Mouse (Mus musculus): ENCODE measurements around the gene Olfr305. TPM values are rescaled to one million over a fixed set of nuclear protein-coding genes. Genes with fewer than 3 reads are reported as not detected.

Olfr305 gene
- total and polyA plus RNA-seq, 3 experiments = not detected

DNA sequence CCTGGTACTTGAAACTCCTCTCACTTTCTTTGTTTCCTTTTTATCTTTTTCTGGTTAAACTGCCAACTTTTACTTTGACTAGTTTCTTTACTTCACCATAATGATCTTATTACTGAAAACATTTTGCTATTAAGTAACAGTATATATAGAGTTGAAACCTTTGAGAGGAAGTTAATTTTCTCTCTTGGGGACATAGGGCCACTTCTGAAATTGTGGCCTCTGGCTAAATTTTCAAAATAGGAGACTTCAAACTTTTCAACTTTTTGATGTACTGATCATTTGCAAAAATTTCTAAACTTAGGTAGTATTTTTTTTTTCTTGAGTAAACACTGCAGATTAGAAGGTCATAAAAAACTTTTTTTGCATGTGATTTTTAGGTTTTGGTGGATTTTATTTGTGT, 41.2 kb downstream of the Olfr305 start, which contains the start of gene Olfr308:
Gene Olfr308 (minus strand): TSS at position 101 of the 400 bp plus-strand sequence.
- Histone ChIP-seq H3K79me2 (replicated peaks; ENCODE audit: control insufficient read depth, extremely low read depth, insufficient read depth, poor library complexity, severe bottlenecking) (no peaks in the 10 kb centered on the region), H3K27me3 (replicated peaks) (no peaks in the 10 kb centered on the region), H3K9me3 (replicated peaks; ENCODE audit: low read length) (peaks cover 26% of the 10 kb centered on the region), H3K4me2 (ENCODE audit: insufficient read depth, low read depth, poor library complexity, severe bottlenecking) (no peak within 1 kb of the TSS), H3K4me1 (ENCODE audit: control insufficient read depth in 1 of 2, insufficient read depth in 2 of 2) (no peaks in the 10 kb centered on the region), H3K36me3 (replicated peaks in 1 of 2; ENCODE audit: control insufficient read depth in 1 of 2, insufficient read depth in 1 of 2, low read length in 1 of 2) (no peaks in the 10 kb centered on the region), H3K4me3 (replicated peaks in 1 of 3; ENCODE audit: low read depth in 2 of 3, low read length in 2 of 3, poor library complexity in 1 of 3) (no peak within 1 kb of the TSS), H3K9ac (ENCODE audit: insufficient read depth, low read depth) (no peak within 1 kb of the TSS), H3K27ac (ENCODE audit: insufficient read depth, low read depth) (no peak within 1 kb of the TSS)
- DNase-seq (ENCODE audit: extremely low read depth) = no peak
- dilution Hi-C loops (cut with MboI; ENCODE audit: extremely low pct_ligation_motif_present, extremely low pct_unique_long_range_greater_than_20kb, low sequenced_read_pairs) (no loop called here), in situ Hi-C loops (cut with MboI; ENCODE audit: low pct_ligation_motif_present, low pct_unique_long_range_greater_than_20kb, low sequenced_read_pairs) (no loop called here)
- TF ChIP-seq PAX5 (IDR thresholded peaks at IDR 0.05; ENCODE audit: low read length) (no peak), MAZ (IDR thresholded peaks at IDR 0.05; ENCODE audit: low read depth, low read length) (no peak), TBP (conservative IDR thresholded peaks at IDR 0.05; ENCODE audit: low read depth, low read length) (no peak), JUND (conservative IDR thresholded peaks at IDR 0.05; ENCODE audit: low read depth, low read length) (no peak), CHD2 (IDR thresholded peaks at IDR 0.05; ENCODE audit: low read length) (no peak), EP300 (IDR thresholded peaks at IDR 0.05; ENCODE audit: low read length) (no peak), ZKSCAN1 (IDR thresholded peaks at IDR 0.05; ENCODE audit: borderline replicate concordance, low read depth, low read length) (no peak), MXI1 (IDR thresholded peaks at IDR 0.05; ENCODE audit: low read depth, low read length) (no peak), GABPA (IDR thresholded peaks at IDR 0.05; ENCODE audit: insufficient replicate concordance, low read depth, low read length) (no peak)

DNA sequence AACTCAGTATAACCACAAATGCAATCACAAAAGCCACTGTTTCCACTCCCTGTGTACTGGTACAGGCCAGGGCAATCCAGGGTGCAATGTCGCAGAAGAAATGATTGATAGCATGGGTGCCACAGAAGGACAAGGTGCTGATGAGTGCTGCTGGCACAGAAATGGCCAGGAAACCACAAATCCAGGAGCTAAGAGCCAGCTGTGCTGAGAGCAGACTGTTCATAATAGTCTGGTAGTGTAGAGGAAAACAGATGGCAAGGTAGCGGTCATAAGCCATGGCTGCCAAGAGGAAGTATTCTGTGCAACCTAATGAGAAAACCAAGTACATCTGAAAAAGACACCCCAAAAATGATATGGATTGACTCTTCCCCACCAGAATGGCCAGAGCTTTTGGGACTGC, 45.4 kb downstream of the Olfr305 start:
- no peak overlapping the region for H3K4me2 ChIP-seq (ENCODE audit: insufficient read depth, low read depth, poor library complexity, severe bottlenecking)
- TF ChIP-seq SMC3 (IDR thresholded peaks at IDR 0.05; ENCODE audit: low read depth, low read length) = no peak
- no peak for TF ChIP-seq PAX5 (IDR thresholded peaks at IDR 0.05; ENCODE audit: low read length)
- no peak for TF ChIP-seq MYC (IDR thresholded peaks at IDR 0.05; ENCODE audit: low read depth, low read length)
- no peak for TF ChIP-seq TCF12 (IDR thresholded peaks at IDR 0.05; ENCODE audit: low read depth, low read length)
- no peak for TF ChIP-seq ETS1 (conservative IDR thresholded peaks at IDR 0.05; ENCODE audit: low read depth, low read length)
- no peak for TF ChIP-seq IRF4 (IDR thresholded peaks at IDR 0.05; ENCODE audit: low read depth, low read length)
- TF ChIP-seq ELF1 (IDR thresholded peaks at IDR 0.05; ENCODE audit: low read depth, low read length) = no peak
- no peak for TF ChIP-seq RAD21 (IDR thresholded peaks at IDR 0.05; ENCODE audit: low read depth, low read length)
- H3K4me1 ChIP-seq (ENCODE audit: control insufficient read depth in 1 of 2, insufficient read depth in 2 of 2) = no peaks in the 10 kb centered on the region
- H3K9me3 ChIP-seq (replicated peaks; ENCODE audit: low read length) = peaks cover 13% of the 10 kb centered on the region
- dilution Hi-C loops (cut with MboI; ENCODE audit: extremely low pct_ligation_motif_present, extremely low pct_unique_long_range_greater_than_20kb, low sequenced_read_pairs) = no loop called here
- no peaks in the 10 kb centered on the region for H3K36me3 ChIP-seq (replicated peaks in 1 of 2; ENCODE audit: control insufficient read depth in 1 of 2, insufficient read depth in 1 of 2, low read length in 1 of 2)
- H3K4me3 ChIP-seq (replicated peaks in 1 of 3; ENCODE audit: low read depth in 2 of 3, low read length in 2 of 3, poor library complexity in 1 of 3) = no peak overlapping the region
- in situ Hi-C loops (cut with MboI; ENCODE audit: low pct_ligation_motif_present, low pct_unique_long_range_greater_than_20kb, low sequenced_read_pairs) = no loop called here
- no peak overlapping the region for H3K27ac ChIP-seq (ENCODE audit: insufficient read depth, low read depth)
- no peaks in the 10 kb centered on the region for H3K79me2 ChIP-seq (replicated peaks; ENCODE audit: control insufficient read depth, extremely low read depth, insufficient read depth, poor library complexity, severe bottlenecking)
- DNase-seq (ENCODE audit: extremely low read depth) = no peak
- no peak overlapping the region for H3K9ac ChIP-seq (ENCODE audit: insufficient read depth, low read depth)
- H3K27me3 ChIP-seq (replicated peaks) = no peaks in the 10 kb centered on the region

Data from CH12.LX (cell line).